19 mouse cellular contexts compared by ENCODE assay signal in genomic region chr3:106978728-106979127, GRCm38 (mm10). TPM values are rescaled to one million over a fixed set of nuclear protein-coding genes. Genes with fewer than 3 reads are reported as not detected.
DNase-seq lines count a peak whose midpoint lies in the region; ATAC-seq lines count a peak whose summit lies in the region.
"Had no signal": no experiment of that assay in that cellular context is flagged by ENCODE, and none has a peak within 500 bp of the region (broad histone marks: within the 10 kb centered on the region; RNA-seq: fewer than 3 reads in every experiment).

No protein-coding gene starts in this region.

- H3K27ac ChIP-seq in hindbrain, embryonic 15.5 days (replicated peaks) = no peak overlapping the region
- H3K27ac ChIP-seq in hindbrain, embryonic 12.5 days = no peak overlapping the region
- H3K27ac ChIP-seq in midbrain, embryonic 14.5 days (replicated peaks; ENCODE audit: low read depth, low read length) = peak overlapping the region; percentile 38; the same call in 1 of the 2 replicates
- H3K27ac ChIP-seq in midbrain, embryonic 10.5 days (replicated peaks) = no peak overlapping the region
- peak overlapping the region; percentile 30; the same call in 1 of the 2 replicates for H3K27ac ChIP-seq in midbrain, embryonic 16.5 days (ENCODE audit: low read length)
- H3K27ac ChIP-seq: embryonic facial prominence, embryonic 13.5 days; heart, embryonic 13.5 days; hindbrain, embryonic 10.5 days; liver, embryonic 13.5 days had no signal

- ATAC-seq in hindbrain, embryonic 15.5 days (ENCODE audit: low FRiP score, low read depth) = 0 out of 2 replicates have a peak, but pooled peaks have one; percentile 27
- ATAC-seq in hindbrain, embryonic 12.5 days (ENCODE audit: low FRiP score) = no peak
- ATAC-seq in midbrain, embryonic 14.5 days (ENCODE audit: low FRiP score, low TSS enrichment) = no peak
- 0 out of 2 replicates have a peak, but pooled peaks have one; percentile 61 for ATAC-seq in midbrain, embryonic 16.5 days
- no peak for ATAC-seq in megakaryocyte-erythroid progenitor cell, adult 5-6 weeks (replicated peaks; ENCODE audit: low FRiP score, low TSS enrichment, poor library complexity, severe bottlenecking)
- ATAC-seq: lung, postnatal 0 days; Patski had no signal

- peak; percentile 30 for DNase-seq in midbrain, embryonic 14.5 days
- DNase-seq in midbrain, embryonic 10.5 days (ENCODE audit: low spot score) = no peak
- DNase-seq in gastrocnemius, adult 18-20 months (ENCODE audit: low spot score) = no peak
- DNase-seq in frontal cortex, postnatal 10 days (ENCODE audit: low spot score in 2 of 2) = no peak
- DNase-seq: cerebellum, adult 18-20 months; gastrocnemius, postnatal 36 days; kidney, adult 2 months; kidney, postnatal 4 days; liver, embryonic 13.5 days had no signal

- no peak overlapping the region for H3K9ac ChIP-seq in hindbrain, embryonic 15.5 days
- no peak overlapping the region for H3K9ac ChIP-seq in hindbrain, embryonic 12.5 days
- no peak overlapping the region for H3K9ac ChIP-seq in midbrain, embryonic 14.5 days (replicated peaks; ENCODE audit: low read length)
- H3K9ac ChIP-seq in midbrain, embryonic 16.5 days (ENCODE audit: low read depth, low read length) = 0 out of 2 replicates have a peak overlapping the region, but pooled peaks have one; percentile 18
- H3K9ac ChIP-seq: embryonic facial prominence, embryonic 13.5 days; heart, embryonic 13.5 days; liver, embryonic 13.5 days had no signal

- H3K4me2 ChIP-seq in hindbrain, embryonic 15.5 days = no peak overlapping the region
- no peak overlapping the region for H3K4me2 ChIP-seq in hindbrain, embryonic 12.5 days (replicated peaks)
- H3K4me2 ChIP-seq in midbrain, embryonic 14.5 days (ENCODE audit: low read length) = no peak overlapping the region
- H3K4me2 ChIP-seq in midbrain, embryonic 16.5 days (ENCODE audit: low read length) = no peak overlapping the region
- H3K4me2 ChIP-seq: embryonic facial prominence, embryonic 13.5 days; heart, embryonic 13.5 days; liver, embryonic 13.5 days had no signal

- H3K36me3 ChIP-seq in hindbrain, embryonic 15.5 days = no peaks in the 10 kb centered on the region
- no peaks in the 10 kb centered on the region for H3K36me3 ChIP-seq in hindbrain, embryonic 12.5 days
- H3K36me3 ChIP-seq in midbrain, embryonic 14.5 days (ENCODE audit: control insufficient read depth, insufficient read depth, low read length) = no peaks in the 10 kb centered on the region
- no peaks in the 10 kb centered on the region for H3K36me3 ChIP-seq in midbrain, embryonic 10.5 days
- no peaks in the 10 kb centered on the region for H3K36me3 ChIP-seq in midbrain, embryonic 16.5 days (ENCODE audit: control insufficient read depth, insufficient read depth, low read length)
- H3K36me3 ChIP-seq: embryonic facial prominence, embryonic 13.5 days; heart, embryonic 13.5 days; hindbrain, embryonic 10.5 days; liver, embryonic 13.5 days had no signal

- no peaks in the 10 kb centered on the region for H3K9me3 ChIP-seq in hindbrain, embryonic 15.5 days
- no peaks in the 10 kb centered on the region for H3K9me3 ChIP-seq in hindbrain, embryonic 12.5 days (replicated peaks)
- no peaks in the 10 kb centered on the region for H3K9me3 ChIP-seq in midbrain, embryonic 14.5 days (ENCODE audit: control insufficient read depth, low read length)
- no peaks in the 10 kb centered on the region for H3K9me3 ChIP-seq in midbrain, embryonic 10.5 days (replicated peaks)
- H3K9me3 ChIP-seq in midbrain, embryonic 16.5 days (replicated peaks; ENCODE audit: control insufficient read depth, low read length, poor library complexity, severe bottlenecking) = no peaks in the 10 kb centered on the region
- H3K9me3 ChIP-seq: embryonic facial prominence, embryonic 13.5 days; heart, embryonic 13.5 days; hindbrain, embryonic 10.5 days; liver, embryonic 13.5 days; megakaryocyte, embryonic 14.5 days had no signal

- peaks cover 10% of the 10 kb centered on the region for H3K4me1 ChIP-seq in hindbrain, embryonic 15.5 days (replicated peaks)
- H3K4me1 ChIP-seq in hindbrain, embryonic 12.5 days = peaks cover 6% of the 10 kb centered on the region; the same call in 1 of the 2 replicates
- peaks cover 12% of the 10 kb centered on the region for H3K4me1 ChIP-seq in midbrain, embryonic 14.5 days (ENCODE audit: control insufficient read depth, insufficient read depth, low read length)
- H3K4me1 ChIP-seq in midbrain, embryonic 10.5 days = 0 out of 2 replicates have a peak, but pooled peaks cover 3% of the 10 kb centered on the region
- peaks cover 7% of the 10 kb centered on the region; the same call in 1 of the 2 replicates for H3K4me1 ChIP-seq in midbrain, embryonic 16.5 days (ENCODE audit: control insufficient read depth, insufficient read depth, low read length)
- H3K4me1 ChIP-seq: embryonic facial prominence, embryonic 13.5 days; hindbrain, embryonic 10.5 days; liver, embryonic 13.5 days had no signal

- no peak overlapping the region for H3K4me3 ChIP-seq in hindbrain, embryonic 15.5 days
- no peak overlapping the region for H3K4me3 ChIP-seq in hindbrain, embryonic 12.5 days
- no peak overlapping the region for H3K4me3 ChIP-seq in midbrain, embryonic 14.5 days (replicated peaks; ENCODE audit: low read depth, low read length)
- no peak overlapping the region for H3K4me3 ChIP-seq in midbrain, embryonic 10.5 days
- H3K4me3 ChIP-seq in midbrain, embryonic 16.5 days (ENCODE audit: low read depth, low read length) = no peak overlapping the region
- H3K4me3 ChIP-seq: embryonic facial prominence, embryonic 13.5 days; heart, embryonic 13.5 days; hindbrain, embryonic 10.5 days; liver, embryonic 13.5 days; megakaryocyte, embryonic 14.5 days had no signal

- H3K27me3 ChIP-seq in hindbrain, embryonic 15.5 days = no peaks in the 10 kb centered on the region
- no peaks in the 10 kb centered on the region for H3K27me3 ChIP-seq in hindbrain, embryonic 12.5 days
- H3K27me3 ChIP-seq in midbrain, embryonic 14.5 days (ENCODE audit: control insufficient read depth, insufficient read depth, low read length) = no peaks in the 10 kb centered on the region
- H3K27me3 ChIP-seq in midbrain, embryonic 10.5 days (ENCODE audit: low read depth, poor library complexity, severe bottlenecking) = no peaks in the 10 kb centered on the region
- H3K27me3 ChIP-seq in midbrain, embryonic 16.5 days (ENCODE audit: control insufficient read depth, insufficient read depth, low read depth, low read length) = no peaks in the 10 kb centered on the region
- H3K27me3 ChIP-seq: embryonic facial prominence, embryonic 13.5 days; heart, embryonic 13.5 days; liver, embryonic 13.5 days; Patski had no signal

- WGBS in hindbrain, embryonic 15.5 days = 56% methylated on average over 6 of the region's 6 CpGs
- WGBS in hindbrain, embryonic 12.5 days = 66% methylated on average over 6 of the region's 6 CpGs
- 52% methylated on average over 6 of the region's 6 CpGs for WGBS in midbrain, embryonic 14.5 days
- 67% methylated on average over 6 of the region's 6 CpGs for WGBS in midbrain, embryonic 10.5 days
- WGBS in midbrain, embryonic 16.5 days = 42% methylated on average over 6 of the region's 6 CpGs

RNA-seq across cellular contexts. Expression of gene Kcna3, which starts 57.2 kb away (rescaled TPM):
- 11.6 and 12.0 TPM in 2 replicates for polyA plus RNA-seq in hindbrain, embryonic 15.5 days (2015; fragmentation: Nextera tagmentation; extraction: Ambion mirVana)
- 8.1 and 8.3 TPM in 2 replicates for polyA plus RNA-seq in hindbrain, embryonic 12.5 days (2016; fragmentation: Nextera tagmentation; extraction: Ambion mirVana)
- 13.1 and 16.0 TPM in 2 replicates for polyA plus RNA-seq in midbrain, embryonic 14.5 days (2014; fragmentation: Nextera tagmentation; extraction: Ambion mirVana)
- 3.2 and 3.4 TPM in 2 replicates for polyA plus RNA-seq in midbrain, embryonic 10.5 days (2016; fragmentation: Nextera tagmentation; extraction: Ambion mirVana)
- 16.0 and 17.8 TPM in 2 replicates for polyA plus RNA-seq in midbrain, embryonic 16.5 days (2015; fragmentation: Nextera tagmentation; extraction: Ambion mirVana)
- total RNA-seq in megakaryocyte-erythroid progenitor cell, adult 5-6 weeks (2014; fragmentation: Nextera tagmentation) = 7.5 and 9.6 TPM in 2 replicates
- total RNA-seq in megakaryocyte-erythroid progenitor cell, adult 5-6 weeks (2017) = 6.0 and 7.4 TPM in 2 replicates
- under 1 TPM in 1 of 2 experiments, not detected in 1; 0.12 TPM for total RNA-seq in gastrocnemius, adult 18-20 months (2021)
- polyA plus RNA-seq: Patski had no signal

Comparison
In these comparisons a context has a peak if more than half of its experiments do, and no peak if none do; other contexts are left out.
1. ATAC-seq: peak in hindbrain, embryonic 15.5 days (single experiment) and midbrain, embryonic 16.5 days (single experiment); none in hindbrain, embryonic 12.5 days (single experiment), midbrain, embryonic 14.5 days (single experiment) and megakaryocyte-erythroid progenitor cell, adult 5-6 weeks (single experiment).
2. H3K27ac ChIP-seq: peak in midbrain, embryonic 14.5 days (single experiment) and midbrain, embryonic 16.5 days (single experiment); none in hindbrain, embryonic 15.5 days (single experiment), hindbrain, embryonic 12.5 days (single experiment) and midbrain, embryonic 10.5 days (single experiment).